Comparison of ENCODE assay signal across 8 mouse cellular contexts in genomic region chr2:143093726-143094125, GRCm38 (mm10). TPM values are rescaled to one million over a fixed set of nuclear protein-coding genes. Genes with fewer than 3 reads are reported as not detected.
DNase-seq lines count a peak whose midpoint lies in the region; ATAC-seq and TF ChIP-seq lines count a peak whose summit lies in the region.

No protein-coding gene starts in this region.

- intact Hi-C loops in left cerebral cortex, adult 2 months (cut with DNase I): loop anchor here (1.0 to 5.0 kb wide), 2 partner anchors 126 to 234 kb away; no protein-coding TSS in a partner anchor

- no peak for DNase-seq in cerebellum, adult 11-12 months
- peak; percentile 82 to 84 for DNase-seq in cerebellum, postnatal 10 days
- DNase-seq in frontal cortex, adult 2 months (ENCODE audit: extremely low spot score in 1 of 2, low spot score in 1 of 2): peak; percentile 81 to 93
- DNase-seq in hindlimb bud, embryonic 11.5 days (ENCODE audit: extremely low spot score, low read depth, low spot score): peak; percentile 22
- peak; percentile 79 to 82 for DNase-seq in left cerebral cortex, adult 2 months (ENCODE audit: extremely low spot score in 1 of 2, low spot score in 2 of 2)
- peak; percentile 77 for DNase-seq in right cerebral cortex, postnatal 4 days

- peak; percentile 81 for TF ChIP-seq CTCF in left cerebral cortex, adult 2 months (IDR thresholded peaks at IDR 0.05)

- H3K27ac ChIP-seq in left cerebral cortex, adult 2 months: peak overlapping the region; percentile 64; the same call in 1 of the 2 replicates

- peak overlapping the region; percentile 19; the same call in 1 of the 2 replicates for H3K4me3 ChIP-seq in left cerebral cortex, adult 2 months

- peak; percentile 56; the same call in 1 of the 2 replicates for ATAC-seq in cerebellum, adult (ENCODE audit: insufficient number of reproducible peaks, low FRiP score, low TSS enrichment)
- peak; percentile 96 for ATAC-seq in megakaryocyte progenitor cell, adult 5-6 weeks (replicated peaks; ENCODE audit: poor library complexity)

RNA-seq across cellular contexts. Expression of gene Otor, which starts 15.5 kb away (rescaled TPM):
- not detected in 2 replicates for polyA plus RNA-seq in frontal cortex, adult 2 months (2012; rRNA removed)
- total RNA-seq in left cerebral cortex, adult 2 months (2021): not detected
- not detected in 2 replicates for total RNA-seq in megakaryocyte progenitor cell, adult 5-6 weeks (2015)
- not detected in 2 replicates for total RNA-seq in megakaryocyte progenitor cell, adult 5-6 weeks (2017)

RNA-seq across cellular contexts. Expression of gene Snrpb2, which starts 30.9 kb away (rescaled TPM):
- 25.5 and 27.6 TPM in 2 replicates for polyA plus RNA-seq in frontal cortex, adult 2 months (2012; rRNA removed)
- 10 to 100 TPM; 31.0 to 34.7 TPM for total RNA-seq in left cerebral cortex, adult 2 months (2021)
- 120 and 156 TPM in 2 replicates for total RNA-seq in megakaryocyte progenitor cell, adult 5-6 weeks (2015)
- total RNA-seq in megakaryocyte progenitor cell, adult 5-6 weeks (2017): 118 and 121 TPM in 2 replicates
